Mouse (Mus musculus): ENCODE results near the gene Six2. TPM values are rescaled to one million over a fixed set of nuclear protein-coding genes. Genes with fewer than 3 reads are reported as not detected.
"Not testable (repeated sequence)": the region's sequence is repeated elsewhere in the genome, so short reads cannot be mapped to it uniquely, and the experiment has no call there.

Gene Six2
- total RNA-seq, 1 experiment from 2014 or later: not detected

GRCm38 (mm10) chr17:85691701-85692536 is 3.8 kb upstream of the Six2 start:
- ATAC-seq (replicated peaks; ENCODE audit: insufficient number of reproducible peaks, low FRiP score, low TSS enrichment, poor library complexity, severe bottlenecking): no peak

DNA sequence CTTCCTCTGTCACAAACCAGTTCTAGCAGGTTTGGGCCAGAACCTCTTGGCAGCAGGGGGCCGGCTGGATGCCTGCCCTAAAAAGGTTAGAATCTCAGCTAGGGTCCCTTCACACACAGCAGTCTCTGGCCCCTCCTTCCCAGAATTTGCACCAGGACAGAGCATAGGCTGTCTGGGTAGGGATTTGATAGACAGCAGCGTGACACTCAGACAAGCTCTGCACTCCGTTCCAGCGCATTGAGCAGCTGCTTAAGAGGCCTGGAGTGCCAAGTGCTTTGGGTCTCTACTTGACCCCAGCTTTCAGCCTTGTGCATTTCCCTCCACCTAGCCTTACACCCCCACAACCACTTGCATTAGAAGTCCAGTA is 2.9 kb upstream of the Six2 start:
- no peak for ATAC-seq (replicated peaks; ENCODE audit: insufficient number of reproducible peaks, low FRiP score, low TSS enrichment, poor library complexity, severe bottlenecking)

- no peak for ATAC-seq (replicated peaks; ENCODE audit: insufficient number of reproducible peaks, low FRiP score, low TSS enrichment, poor library complexity, severe bottlenecking)
Observed at GRCm38 (mm10) chr17:85690323-85690968, 2.4 kb upstream of the Six2 start.

- ATAC-seq (replicated peaks; ENCODE audit: insufficient number of reproducible peaks, low FRiP score, low TSS enrichment, poor library complexity, severe bottlenecking): no peak
Observed at GRCm38 (mm10) chr17:85689807-85690319, 1.8 kb upstream of the Six2 start.

- no peak for ATAC-seq (replicated peaks; ENCODE audit: insufficient number of reproducible peaks, low FRiP score, low TSS enrichment, poor library complexity, severe bottlenecking)
Observed at GRCm38 (mm10) chr17:85688911-85689806, 1.1 kb upstream of the Six2 start.

DNA sequence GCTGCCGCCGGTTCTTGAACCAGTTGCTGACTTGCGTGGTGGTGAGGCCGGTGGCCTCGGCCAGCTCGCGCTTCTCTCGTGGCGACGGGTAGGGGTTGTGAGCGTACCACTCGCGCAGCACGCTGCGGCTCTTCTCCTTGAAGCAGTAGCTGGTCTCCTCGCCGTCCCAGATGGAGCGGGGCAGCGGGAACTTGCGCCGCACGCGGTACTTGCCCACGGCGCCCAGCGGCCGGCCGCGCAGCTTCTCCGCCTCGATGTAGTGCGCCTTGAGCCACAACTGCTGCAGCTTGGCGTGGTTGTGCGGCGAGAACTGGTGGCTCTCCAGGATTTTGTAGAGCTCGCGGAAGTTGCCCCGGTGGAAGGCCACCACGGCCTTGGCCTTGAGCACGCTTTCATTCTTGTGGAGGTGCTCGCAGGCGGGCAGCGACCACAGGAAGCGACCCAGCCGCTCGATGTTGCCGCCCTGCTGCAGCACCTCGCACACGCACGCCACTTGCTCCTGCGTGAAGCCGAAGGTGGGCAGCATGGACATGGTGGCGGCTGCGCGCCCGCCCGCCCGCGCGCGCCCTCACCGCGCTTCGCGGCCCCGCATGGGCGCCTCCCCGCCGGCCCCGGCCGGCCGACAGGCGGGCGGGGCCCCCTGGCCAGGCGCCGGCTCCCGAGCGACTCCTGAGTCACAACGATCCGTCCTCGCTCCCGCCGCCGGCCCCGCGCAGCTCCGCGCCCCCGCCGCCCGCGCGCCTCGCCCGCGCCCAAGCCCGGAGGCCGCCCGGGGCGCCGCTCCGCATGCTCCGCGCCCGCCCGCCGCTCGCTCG is 446 bp downstream of the Six2 start:
- ATAC-seq (replicated peaks; ENCODE audit: insufficient number of reproducible peaks, low FRiP score, low TSS enrichment, poor library complexity, severe bottlenecking): no peak

DNA sequence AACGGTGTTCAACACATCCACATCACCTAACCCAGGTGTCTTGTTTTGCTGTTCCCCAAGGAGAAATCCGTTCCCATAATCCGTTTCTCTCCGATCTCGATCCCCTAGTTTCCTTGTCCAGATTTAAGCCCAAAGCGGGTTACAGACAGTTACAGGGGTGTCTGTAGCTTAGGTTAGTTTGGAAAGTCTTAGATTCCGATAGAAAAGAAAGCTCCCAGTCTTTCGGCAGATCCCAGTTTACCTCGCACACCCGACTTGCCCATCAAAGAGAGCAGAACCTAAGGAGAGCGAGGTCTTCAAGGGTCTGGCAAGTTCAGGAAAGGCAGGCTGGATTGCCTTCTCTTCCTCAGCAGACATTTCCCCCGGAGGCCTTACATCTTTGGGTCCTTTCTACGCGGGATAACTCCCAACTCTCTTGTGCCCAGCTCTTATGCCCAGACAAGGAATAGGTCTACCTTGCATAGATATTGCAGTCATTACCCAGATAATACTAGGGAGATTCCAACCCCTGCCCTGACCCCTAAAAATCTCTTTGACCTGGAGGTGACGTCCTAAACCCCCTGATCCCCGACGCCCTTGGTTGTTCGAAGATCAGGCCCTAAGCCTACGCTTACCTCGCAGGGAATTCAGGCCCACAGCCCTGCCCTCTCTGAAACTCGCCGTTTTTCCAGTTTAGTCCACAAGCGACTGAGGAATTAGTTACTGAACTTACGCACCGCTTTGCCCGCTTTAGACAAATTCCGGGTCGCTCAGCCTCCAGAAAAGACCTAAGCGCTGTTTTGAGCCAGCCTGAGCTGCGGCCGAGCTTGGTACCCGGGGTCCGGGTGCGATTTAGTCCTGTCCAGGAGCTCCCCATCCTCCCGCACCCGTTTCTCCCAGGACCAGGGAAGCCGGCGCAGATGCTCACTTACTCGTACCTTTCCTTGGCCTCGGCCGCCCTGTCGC is 1.3 kb downstream of the Six2 start:
- ATAC-seq (replicated peaks; ENCODE audit: insufficient number of reproducible peaks, low FRiP score, low TSS enrichment, poor library complexity, severe bottlenecking): no peak

DNA sequence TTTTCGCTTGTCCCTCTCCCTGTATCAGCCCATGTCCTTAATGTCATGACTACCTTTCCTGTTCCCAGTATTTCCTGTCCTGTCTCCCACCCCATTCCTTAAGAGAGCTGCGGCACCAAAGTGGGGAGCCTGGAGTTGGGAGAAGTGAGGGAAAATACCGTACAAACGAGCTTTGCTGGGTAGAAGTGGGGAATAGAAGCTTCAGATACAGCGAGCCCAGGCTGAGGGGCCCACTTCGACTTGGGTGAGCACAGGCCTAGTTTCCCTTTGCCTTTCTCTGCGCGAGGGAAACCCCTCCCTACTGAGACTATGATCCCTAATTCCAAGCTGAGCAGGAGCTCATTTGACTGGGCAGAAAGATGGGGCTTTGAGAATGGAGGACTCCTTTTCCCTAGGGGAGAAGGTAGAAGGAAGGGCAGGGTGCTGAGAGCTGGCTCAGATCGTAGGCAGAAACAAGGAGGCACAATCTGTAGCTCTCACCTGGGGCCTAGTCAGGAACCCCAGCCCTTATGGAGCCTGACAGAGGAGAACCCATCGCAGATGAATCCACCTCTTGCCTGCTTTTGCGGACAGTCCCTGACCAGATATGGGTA is 2.3 kb downstream of the Six2 start:
- no peak for ATAC-seq (replicated peaks; ENCODE audit: insufficient number of reproducible peaks, low FRiP score, low TSS enrichment, poor library complexity, severe bottlenecking)

DNA sequence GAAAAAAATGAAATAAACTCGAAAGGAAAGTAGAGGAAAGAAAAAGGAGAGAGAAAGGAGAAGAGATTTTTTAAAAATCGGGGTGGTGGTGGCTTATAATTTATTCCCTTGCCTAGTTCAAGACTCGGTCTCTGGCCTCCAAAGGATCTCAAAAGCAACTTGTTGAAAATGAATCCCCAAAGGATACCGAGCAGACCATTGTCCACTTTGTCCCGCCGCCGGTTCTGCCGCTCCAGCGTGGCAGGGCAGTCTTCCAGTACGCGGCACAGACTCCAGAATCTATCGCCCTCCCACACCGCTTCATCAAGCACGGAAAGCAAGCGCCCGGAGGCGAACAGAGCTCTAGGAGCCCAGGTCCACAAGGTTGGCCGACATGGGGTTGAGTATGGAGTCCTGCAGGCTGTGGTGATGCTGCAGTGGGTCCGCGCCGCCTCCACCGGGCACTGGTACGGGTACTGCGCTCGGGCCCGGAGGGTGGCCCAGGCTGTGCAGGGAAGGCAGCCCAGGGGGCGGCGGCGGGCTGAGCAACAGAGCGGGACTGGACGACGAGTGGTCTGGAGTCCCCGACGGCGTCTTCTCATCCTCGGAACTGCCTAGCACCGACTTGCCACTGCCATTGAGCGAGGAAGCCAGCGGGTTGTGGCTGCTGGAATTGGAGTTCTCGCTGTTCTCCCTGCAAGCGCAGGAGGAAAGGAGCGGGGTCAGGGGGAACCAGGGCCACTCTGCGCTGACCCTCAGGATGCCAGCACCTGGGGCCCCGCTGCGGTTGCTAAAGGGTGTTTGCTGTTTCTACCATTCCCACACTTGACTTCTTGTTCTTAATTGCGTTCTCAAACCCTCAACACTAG is 3.0 kb downstream of the Six2 start:
- no peak for ATAC-seq (replicated peaks; ENCODE audit: insufficient number of reproducible peaks, low FRiP score, low TSS enrichment, poor library complexity, severe bottlenecking)

GRCm38 (mm10) chr17:85684436-85684835 is 3.6 kb downstream of the Six2 start:
- not testable (repeated sequence) for ATAC-seq (replicated peaks; ENCODE audit: insufficient number of reproducible peaks, low FRiP score, low TSS enrichment, poor library complexity, severe bottlenecking)

DNA sequence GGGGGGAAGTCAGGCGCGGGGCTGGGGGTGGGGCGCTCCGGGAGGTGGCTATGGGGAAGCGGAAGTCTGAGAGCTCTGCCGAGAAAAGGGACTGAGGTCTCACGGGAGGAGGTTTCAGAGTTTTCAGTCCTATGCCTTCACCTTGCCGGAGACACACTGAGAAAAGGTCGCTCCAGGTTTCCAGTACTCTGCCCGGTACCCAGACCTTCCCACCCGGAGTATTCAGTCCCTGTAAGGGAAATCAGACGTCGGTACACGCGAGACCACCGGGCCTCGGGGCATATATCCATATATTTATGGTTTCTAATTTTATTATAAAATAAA is 4.1 kb downstream of the Six2 start:
- 0 out of 2 replicates have a peak, but pooled peaks have one; percentile 35 for ATAC-seq (replicated peaks; ENCODE audit: insufficient number of reproducible peaks, low FRiP score, low TSS enrichment, poor library complexity, severe bottlenecking)

DNA sequence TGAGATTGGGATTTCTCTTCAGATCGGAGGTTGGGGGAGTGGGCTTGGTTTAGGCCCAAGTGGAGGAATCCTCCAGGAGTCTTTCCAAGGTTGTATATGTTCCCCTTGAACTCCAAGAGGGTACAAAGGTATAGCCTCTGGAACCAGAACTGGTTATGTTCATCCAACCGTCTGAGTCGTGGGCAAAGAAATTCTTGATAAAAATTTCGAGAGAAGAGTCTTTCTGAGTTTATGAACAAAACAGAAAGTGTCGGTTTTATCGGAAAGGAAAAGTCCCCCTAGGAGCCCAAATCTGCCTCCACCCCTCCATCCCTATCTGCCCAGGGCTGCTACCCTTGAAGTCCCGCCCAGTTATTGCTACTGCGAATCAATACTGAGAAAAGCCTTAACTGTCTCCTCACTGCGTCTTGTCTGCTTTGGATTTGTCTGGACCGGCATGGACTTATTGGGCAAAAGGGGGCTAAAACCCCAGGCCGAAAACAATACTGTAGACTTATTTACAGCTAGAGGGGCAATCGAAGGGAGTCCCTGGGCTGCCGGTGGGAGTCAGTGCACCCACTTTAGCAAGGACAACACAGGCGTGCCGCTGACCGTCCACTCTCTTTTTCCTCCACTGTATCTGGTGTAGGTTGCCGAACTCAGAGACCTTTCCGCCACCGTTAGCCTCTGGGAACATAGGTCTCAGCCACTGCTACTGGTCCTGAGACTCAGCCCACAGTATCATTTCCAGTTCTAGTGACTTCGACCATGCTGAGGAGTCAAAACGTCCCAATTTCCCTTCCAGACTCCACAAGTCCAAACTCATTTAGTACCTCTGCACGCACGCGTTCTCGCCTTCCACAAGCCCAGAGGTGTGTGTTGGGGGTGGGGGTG is 4.7 kb downstream of the Six2 start:
- ATAC-seq (replicated peaks; ENCODE audit: insufficient number of reproducible peaks, low FRiP score, low TSS enrichment, poor library complexity, severe bottlenecking): no peak

DNA sequence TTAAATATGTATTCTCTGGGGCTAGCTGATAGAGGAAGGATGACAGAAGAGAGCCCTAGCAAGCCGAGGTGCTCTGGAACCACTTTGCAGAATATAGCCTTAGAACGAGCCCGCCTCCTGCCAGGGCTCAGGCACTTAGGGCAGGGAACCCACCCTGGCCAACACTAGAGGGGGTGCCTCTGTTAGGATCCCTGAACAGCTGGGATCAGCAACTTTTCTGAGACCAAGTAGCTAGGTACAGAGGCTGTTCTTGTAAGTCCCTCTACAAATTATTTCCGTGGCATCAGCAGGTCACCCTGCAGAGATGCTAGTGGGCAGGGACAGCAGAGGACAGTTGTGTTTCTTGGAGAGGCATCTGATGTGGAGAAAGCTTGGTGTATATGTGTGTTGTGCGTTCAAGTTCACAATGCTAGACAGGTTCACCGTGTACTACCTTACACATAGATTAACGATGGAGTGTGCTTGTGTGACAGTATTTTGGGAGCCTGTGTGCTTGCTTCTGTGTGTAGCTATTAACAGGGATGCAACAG is 5.8 kb downstream of the Six2 start:
- ATAC-seq (replicated peaks; ENCODE audit: insufficient number of reproducible peaks, low FRiP score, low TSS enrichment, poor library complexity, severe bottlenecking): no peak

DNA sequence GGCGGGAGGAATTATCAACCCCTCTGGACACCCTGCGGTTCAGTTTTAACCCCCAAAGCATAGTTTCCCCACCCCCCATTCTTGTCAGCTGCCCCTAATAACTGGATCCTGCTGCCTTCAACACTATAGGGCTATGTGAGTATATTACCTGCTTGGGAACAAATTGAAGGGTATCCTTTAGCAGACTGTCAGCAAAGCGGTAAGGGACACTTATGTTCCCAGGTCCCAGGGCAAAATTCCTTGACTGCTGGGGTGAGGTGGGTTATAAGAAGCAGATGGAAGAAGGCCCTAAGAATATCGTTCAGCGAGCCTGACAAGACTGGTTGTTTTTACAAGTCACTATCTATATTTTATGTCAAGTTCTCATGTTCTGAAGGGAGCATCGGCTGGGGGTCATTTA is 6.3 kb downstream of the Six2 start:
- no peak for ATAC-seq (replicated peaks; ENCODE audit: insufficient number of reproducible peaks, low FRiP score, low TSS enrichment, poor library complexity, severe bottlenecking)

- ATAC-seq (replicated peaks; ENCODE audit: insufficient number of reproducible peaks, low FRiP score, low TSS enrichment, poor library complexity, severe bottlenecking): no peak
Observed at GRCm38 (mm10) chr17:85680851-85681550, 7.1 kb downstream of the Six2 start.

Data from monocyte, adult 5-6 weeks (primary cell).